Mouse (Mus musculus) ovary, postnatal 14 days (tissue): ENCODE measurements around the gene Atp13a2.

ENCODE experiments used
- DNase-seq: peaks from one replicate; pipeline ENCODE4 v3.0.0; 2022; ENCODE audit warnings: low spot score

Gene Atp13a2

DNA sequence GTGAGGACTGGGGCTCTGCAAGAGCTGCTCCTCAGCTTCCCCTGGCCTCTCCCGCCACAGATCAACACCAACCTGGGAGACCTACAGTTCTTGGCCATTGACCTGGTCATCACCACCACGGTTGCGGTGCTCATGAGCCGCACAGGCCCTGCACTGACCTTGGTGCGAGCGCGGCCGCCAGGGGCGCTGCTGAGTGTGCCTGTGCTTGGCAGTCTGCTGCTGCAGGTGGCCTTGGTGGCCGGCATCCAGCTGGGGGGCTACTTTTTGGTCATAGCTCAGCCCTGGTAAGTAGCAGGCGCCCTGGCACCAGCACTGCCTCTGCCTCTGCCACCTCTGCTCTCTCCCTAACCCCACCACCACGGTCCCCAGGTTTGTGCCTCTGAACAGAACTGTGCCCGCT is 19.3 kb downstream of the Atp13a2 start:
- DNase-seq = no peak

- no peak for DNase-seq
These were observed 21.4 kb downstream of the Atp13a2 start for GRCm38 (mm10) chr4:141008028-141008427.

DNA sequence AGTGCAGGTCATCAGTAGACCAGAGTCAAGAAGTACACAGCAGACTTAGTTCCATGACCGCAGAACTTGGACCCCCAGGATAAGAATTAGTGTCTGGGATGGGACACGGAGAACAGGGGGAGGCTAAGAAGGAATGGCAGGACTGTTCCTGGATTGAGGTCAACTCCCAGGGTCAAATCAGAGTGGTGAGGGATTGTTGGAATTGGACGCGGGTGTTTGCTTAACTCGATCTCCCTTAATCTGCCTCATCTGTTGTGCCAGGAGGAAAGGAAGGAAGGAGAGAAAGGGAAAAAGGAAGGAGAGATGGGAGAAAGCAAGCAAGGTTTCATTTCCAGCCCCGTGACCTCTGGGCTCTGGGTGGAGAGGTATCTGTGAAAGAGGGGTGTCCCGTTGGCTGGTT is 23.4 kb downstream of the Atp13a2 start, which contains the start of gene Mfap2:
Mfap2 (plus strand) TSS at position 301 of the 400 bp plus-strand sequence.
- no peak for DNase-seq

- no peak for DNase-seq
These were observed 23.9 kb downstream of the Atp13a2 start for GRCm38 (mm10) chr4:141010526-141010925.

- DNase-seq = no peak
These were observed 24.3 kb downstream of the Atp13a2 start for GRCm38 (mm10) chr4:141010941-141011429.

- DNase-seq = no peak
These were observed 25.1 kb downstream of the Atp13a2 start for GRCm38 (mm10) chr4:141011556-141012328.

DNA sequence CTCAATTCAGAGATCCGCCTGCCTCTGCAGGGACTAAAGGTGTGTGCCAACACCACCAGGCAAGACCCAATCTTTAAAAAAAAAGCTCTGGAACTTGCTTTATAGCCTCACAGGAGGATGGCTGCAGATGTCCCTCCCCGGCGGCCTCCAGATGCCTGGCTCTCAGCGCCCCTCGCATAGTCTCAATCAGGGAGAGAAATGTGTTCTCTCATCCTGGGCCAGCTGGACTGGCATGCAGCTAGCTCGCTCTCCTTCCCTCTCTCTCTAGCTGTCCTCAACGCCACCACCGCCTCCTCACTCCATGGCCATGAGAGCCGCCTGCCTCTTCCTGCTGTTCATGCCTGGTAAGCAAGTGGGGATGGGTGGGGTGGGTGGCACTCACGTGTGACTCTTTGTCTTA is 25.9 kb downstream of the Atp13a2 start:
- DNase-seq = no peak

DNA sequence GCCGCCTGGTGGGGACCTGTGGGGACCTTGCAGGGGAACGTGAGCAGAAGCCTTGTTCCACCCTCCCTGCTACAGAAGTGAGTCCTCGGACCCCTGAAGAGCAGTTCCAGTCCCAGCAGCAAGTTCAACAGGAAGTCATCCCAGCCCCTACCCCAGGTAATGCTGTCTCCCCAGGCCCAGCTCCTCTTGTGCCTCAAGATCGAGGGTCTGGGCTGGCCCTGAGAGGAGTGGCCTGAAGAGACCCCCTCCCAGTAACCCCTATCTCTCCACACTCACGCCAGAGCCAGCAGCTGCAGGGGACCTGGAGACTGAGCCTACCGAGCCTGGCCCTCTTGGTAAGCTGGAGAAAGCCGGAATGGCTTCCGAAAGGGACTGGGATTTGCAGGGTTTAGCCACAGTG is 27.4 kb downstream of the Atp13a2 start:
- no peak for DNase-seq

DNA sequence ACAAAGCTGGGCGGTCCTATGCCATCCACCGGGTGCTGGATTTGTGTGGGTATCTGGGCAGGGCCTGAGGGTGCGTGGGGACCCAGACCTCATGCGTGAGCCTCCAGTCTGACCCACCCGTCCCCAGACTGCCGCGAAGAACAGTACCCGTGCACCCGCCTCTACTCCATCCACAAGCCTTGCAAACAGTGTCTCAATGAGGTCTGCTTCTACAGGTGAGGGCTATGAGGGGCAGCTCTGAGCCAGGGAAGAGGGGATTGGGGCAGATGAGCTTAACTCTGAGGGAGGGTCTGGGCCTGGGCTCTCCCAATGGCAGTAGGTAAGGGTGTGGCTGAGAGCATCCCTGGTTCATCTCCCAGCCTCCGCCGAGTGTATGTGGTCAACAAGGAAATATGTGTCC is 28.2 kb downstream of the Atp13a2 start:
- DNase-seq = no peak

DNA sequence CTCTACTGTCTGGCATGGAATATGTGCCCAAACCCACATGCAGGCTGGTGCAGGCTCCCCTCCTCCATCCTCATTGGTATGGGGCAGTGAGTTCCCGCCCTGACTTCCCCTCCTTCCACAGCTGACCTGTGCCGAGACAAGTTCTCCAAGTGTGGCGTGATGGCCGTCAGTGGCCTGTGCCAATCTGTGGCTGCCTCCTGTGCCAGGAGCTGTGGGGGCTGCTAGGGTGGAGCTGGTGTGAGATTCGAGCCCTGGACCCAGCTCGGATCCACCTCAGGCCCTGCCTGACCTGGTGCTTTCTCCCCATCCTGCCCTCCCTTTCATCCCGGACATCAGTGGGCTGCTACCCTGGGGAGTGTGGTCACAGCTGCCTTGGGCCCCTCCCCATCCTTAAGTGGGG is 28.7 kb downstream of the Atp13a2 start:
- DNase-seq = no peak

DNA sequence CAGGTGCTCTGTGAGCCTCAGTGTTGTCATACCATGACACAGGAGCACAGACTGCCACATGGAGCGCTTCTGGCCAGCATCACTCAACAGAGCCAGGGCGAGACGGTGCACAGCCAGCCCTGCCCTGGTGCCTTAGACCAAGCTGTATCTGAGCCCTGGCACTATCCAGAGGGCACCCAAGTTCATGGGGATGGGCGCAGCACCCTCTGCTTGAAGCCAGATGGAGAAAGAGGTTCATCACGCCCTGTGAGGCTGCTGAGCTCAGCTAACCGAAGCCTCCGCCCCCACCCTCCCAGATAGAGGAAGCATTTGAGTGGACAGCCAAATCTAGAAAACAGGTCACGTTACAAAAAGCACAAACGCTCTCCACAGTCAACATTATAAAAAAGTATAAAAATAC is 29.6 kb downstream of the Atp13a2 start:
- DNase-seq = no peak

DNA sequence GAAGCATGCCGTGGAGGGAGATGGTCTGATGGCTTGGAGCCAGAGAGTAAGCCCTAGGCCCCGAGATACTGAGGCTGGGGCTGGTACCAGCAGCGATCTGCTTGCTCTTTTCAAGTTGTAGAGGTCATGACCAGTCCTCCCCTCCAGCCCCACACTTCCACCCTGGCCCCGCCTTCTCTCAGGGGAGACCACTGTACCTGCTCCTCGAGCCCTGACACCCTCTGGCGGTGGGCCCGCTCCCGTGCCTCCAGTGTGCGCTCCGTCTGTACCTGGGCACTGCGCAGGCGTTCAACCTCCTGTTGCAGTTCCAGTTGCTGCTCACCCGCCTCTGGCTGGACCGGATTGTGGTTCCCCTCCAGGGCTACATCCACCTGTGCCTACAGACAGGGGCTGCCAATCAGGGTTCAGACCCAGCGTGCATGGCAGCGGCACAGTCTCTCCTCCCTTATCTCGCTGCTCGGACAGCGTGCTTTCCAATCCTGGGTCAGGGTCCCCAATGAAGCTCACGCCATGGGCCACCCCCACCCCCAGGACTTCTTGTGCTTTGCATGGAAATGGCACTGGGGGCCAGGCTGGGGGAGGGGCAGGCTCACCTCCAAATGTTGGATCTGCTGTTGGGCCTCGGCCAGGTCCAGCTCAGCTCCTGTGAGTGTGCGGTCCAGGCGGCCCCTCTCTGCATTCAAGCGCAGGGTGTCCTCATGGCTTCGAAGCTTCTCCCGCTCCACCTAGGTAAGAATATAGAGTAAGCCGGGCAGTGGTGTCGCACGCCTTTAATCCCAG is 31.2 kb downstream of the Atp13a2 start:
- no peak for DNase-seq

DNA sequence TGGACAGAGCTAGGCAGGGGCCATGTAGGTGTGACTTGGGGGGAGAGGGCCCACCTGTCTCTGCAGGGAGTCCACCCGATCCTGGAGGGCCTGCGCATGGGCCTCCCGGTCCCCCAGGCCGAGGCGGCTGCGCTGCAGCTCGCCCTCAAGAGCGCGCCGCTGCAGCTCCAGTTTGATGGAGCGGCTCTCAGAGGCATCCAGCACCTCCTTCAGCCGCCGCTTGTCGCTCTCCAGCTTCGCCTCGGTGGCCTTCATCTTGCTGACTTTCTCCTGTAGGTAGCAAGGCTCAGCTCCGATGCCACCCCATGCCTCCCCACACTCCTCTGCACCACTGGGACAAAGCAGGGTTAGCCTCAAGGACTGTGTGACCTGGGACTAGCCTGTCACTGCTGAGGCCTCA is 33.5 kb downstream of the Atp13a2 start:
- no peak for DNase-seq

- DNase-seq = peak; percentile 80
These were observed 34.3 kb downstream of the Atp13a2 start for GRCm38 (mm10) chr4:141020811-141021613.

GRCm38 (mm10) chr4:141021614-141021929 is 34.9 kb downstream of the Atp13a2 start:
- DNase-seq = no peak

DNA sequence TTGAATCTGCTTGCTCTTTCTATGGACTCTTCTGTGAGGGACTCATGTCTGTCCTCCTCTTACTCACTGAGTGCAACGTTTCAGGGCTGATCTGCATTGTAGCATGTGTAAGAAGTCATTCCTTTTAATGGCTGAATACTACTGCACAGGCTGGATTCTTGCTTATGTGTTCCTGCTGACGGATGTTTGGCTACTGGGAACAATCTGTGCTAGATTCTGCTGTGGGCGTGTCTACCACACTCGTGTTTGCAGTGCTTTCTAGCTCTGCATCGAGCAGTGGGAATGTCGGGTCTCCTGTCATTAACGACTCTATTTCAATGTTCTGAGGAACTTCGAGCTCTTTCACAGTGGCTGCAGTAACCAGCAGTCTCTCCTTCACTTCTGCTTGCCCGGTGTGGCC is 37.4 kb downstream of the Atp13a2 start:
- DNase-seq = no peak

DNA sequence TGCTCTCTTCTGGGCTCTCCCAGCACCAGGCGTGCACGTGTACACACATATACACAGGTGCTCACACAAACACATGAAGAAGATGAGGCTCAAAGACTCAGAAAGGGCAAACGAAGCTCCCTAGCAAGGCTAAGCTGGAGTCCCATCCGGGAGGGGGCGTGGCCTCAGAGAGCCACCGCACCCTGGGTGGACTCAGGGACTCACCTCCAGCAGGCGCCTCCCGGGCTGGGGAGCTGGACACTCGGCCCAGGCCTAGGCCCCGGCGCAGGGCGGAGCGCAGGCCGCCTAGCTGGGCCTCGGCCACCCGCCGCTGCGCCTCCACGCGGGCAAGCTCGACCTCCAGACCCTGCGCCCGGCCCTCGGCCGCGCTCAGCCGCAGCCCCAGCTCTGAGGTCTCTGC is 38.3 kb downstream of the Atp13a2 start:
- DNase-seq = no peak

DNA sequence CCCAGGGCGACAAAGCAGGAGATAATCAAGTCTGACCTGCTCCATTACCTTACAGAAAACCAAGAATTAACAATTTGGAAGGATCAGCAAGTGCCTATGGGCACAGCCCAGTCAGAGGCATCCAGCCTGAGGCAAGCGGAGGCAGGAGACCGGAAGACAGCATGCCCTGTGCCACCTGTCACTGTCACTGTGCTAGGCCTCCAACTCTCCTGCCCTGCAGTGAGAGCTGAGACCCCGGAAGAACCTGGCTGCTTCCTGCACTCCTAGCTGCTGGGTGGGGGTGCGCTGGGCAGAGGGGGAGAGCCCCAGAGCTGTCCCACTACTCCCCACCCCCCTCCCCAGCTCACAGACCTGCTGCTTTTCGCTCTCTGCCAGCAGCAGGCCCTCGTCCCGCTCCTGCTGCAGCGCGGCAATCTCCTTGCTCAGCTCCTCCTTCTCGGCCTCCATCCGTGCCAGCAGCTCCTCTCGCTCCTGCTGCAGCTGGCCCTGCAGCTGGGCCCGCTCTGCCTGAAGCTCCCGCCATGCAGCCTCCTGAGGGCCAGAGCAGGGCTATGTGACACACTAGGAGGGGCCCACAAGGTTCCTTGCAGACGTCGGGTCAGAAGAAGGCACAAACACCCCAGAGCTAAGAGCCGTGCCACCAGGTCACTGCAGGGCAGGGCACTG is 44.0 kb downstream of the Atp13a2 start:
- DNase-seq = no peak

DNA sequence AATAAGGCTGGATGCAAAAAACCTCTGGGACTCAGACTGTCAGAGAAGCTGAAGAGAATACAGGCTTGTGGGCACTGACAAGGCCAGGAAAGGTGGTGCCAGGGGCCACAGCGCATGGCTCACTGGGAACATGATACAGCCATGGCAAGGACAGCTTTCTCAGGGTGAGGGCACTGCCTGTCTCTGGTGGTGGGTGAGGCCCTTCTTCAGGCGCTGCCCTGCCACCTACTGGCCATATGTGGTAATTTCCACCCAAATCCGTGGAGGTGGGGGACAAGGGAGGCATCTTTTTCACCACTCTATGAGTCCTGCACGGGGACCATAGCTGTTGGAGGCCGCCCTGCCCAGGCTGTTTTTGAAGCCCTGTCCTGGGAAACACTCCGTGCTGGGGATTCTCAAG is 45.1 kb downstream of the Atp13a2 start:
- DNase-seq = peak; percentile 76

- DNase-seq = no peak
These were observed 47.2 kb downstream of the Atp13a2 start for GRCm38 (mm10) chr4:141033606-141034549.

DNA sequence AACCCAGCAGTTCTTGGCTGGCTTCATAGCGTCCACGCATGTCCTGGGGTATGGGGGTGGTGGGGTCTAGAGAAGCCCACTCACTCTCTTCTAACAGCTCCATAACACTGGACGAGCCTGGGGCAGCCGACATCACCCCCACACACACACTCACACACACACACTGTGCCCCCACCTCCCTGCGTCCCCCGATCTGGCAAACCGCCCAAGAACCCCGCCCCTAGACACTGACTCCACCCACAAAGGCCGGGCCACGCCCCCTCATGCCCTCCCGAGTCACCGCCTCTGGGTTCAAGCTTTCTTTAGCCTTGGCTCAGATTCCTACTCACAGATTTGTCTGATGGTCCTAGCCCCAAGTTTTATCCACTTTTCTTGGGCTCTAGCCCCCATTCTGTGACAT is 54.4 kb downstream of the Atp13a2 start:
- no peak for DNase-seq
